In the genomic region with DNA sequence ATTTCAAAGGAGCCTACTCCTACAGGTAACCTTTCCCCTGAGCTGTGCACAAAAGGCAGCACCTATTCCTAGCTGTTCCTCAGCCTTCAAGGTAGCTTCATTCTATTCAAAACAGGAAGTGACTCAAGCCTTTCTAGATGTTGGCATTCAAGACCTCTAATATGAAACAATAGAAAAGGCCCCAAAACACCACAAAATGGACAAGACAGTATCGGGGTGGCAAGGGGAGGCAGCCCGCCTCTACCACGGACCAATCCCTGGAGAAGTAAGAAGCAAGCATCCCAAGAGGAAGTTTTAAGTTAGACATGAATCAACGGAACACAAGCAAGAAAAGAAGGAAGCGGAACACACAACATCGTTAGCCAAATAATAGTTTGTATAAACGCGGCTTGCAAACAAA, we compare ENCODE assay signal across 8 mouse cellular contexts. TPM values are rescaled to one million over a fixed set of nuclear protein-coding genes. Genes with fewer than 3 reads are reported as not detected.
DNase-seq lines count a peak whose midpoint lies in the region; ATAC-seq and TF ChIP-seq lines count a peak whose summit lies in the region.

No protein-coding gene starts in this region.

- H3K9ac ChIP-seq in embryonic facial prominence, embryonic 14.5 days (ENCODE audit: low read depth, low read length) = 0 out of 2 replicates have a peak overlapping the region, but pooled peaks have one; percentile 95
- no peak overlapping the region for H3K9ac ChIP-seq in intestine, embryonic 15.5 days
- H3K9ac ChIP-seq in neural tube, embryonic 13.5 days = peak overlapping the region; percentile 98; the same call in 1 of the 2 replicates

- no peak for TF ChIP-seq CTCF in layer of hippocampus, adult 2 months (conservative IDR thresholded peaks at IDR 0.05)

- WGBS in embryonic facial prominence, embryonic 14.5 days = 77% methylated on average over 8 of the region's 8 CpGs
- 70% methylated on average over 8 of the region's 8 CpGs for WGBS in intestine, embryonic 15.5 days
- 74% methylated on average over 8 of the region's 8 CpGs for WGBS in neural tube, embryonic 13.5 days

- H3K4me1 ChIP-seq in embryonic facial prominence, embryonic 14.5 days (ENCODE audit: control insufficient read depth, insufficient read depth, low read length) = peaks cover 10% of the 10 kb centered on the region
- peaks cover 6% of the 10 kb centered on the region; the same call in 1 of the 2 replicates for H3K4me1 ChIP-seq in intestine, embryonic 15.5 days (replicated peaks)
- peaks cover 44% of the 10 kb centered on the region for H3K4me1 ChIP-seq in neural tube, embryonic 13.5 days (replicated peaks)

- H3K27ac ChIP-seq in layer of hippocampus, adult 2 months = peak overlapping the region; percentile 61
- no peak overlapping the region for H3K27ac ChIP-seq in embryonic facial prominence, embryonic 14.5 days (replicated peaks; ENCODE audit: low read depth, low read length)
- no peak overlapping the region for H3K27ac ChIP-seq in intestine, embryonic 15.5 days
- H3K27ac ChIP-seq in neural tube, embryonic 13.5 days (replicated peaks) = 0 out of 2 replicates have a peak overlapping the region, but pooled peaks have one; percentile 18

- H3K4me3 ChIP-seq in layer of hippocampus, adult 2 months = peak overlapping the region; percentile 95
- peak overlapping the region; percentile 97 for H3K4me3 ChIP-seq in embryonic facial prominence, embryonic 14.5 days (ENCODE audit: low read depth, low read length)
- peak overlapping the region; percentile 99; the same call in 1 of the 2 replicates for H3K4me3 ChIP-seq in intestine, embryonic 15.5 days (replicated peaks)
- peak overlapping the region; percentile 99 for H3K4me3 ChIP-seq in neural tube, embryonic 13.5 days

- no peaks in the 10 kb centered on the region for H3K36me3 ChIP-seq in embryonic facial prominence, embryonic 14.5 days (ENCODE audit: control insufficient read depth, insufficient read depth, low read length)
- H3K36me3 ChIP-seq in intestine, embryonic 15.5 days = no peaks in the 10 kb centered on the region
- no peaks in the 10 kb centered on the region for H3K36me3 ChIP-seq in neural tube, embryonic 13.5 days

- H3K4me2 ChIP-seq in embryonic facial prominence, embryonic 14.5 days (ENCODE audit: low read depth, low read length) = peak overlapping the region; percentile 89
- peak overlapping the region; percentile 84 for H3K4me2 ChIP-seq in intestine, embryonic 15.5 days (replicated peaks)
- H3K4me2 ChIP-seq in neural tube, embryonic 13.5 days = peak overlapping the region; percentile 86

- no peaks in the 10 kb centered on the region for H3K27me3 ChIP-seq in embryonic facial prominence, embryonic 14.5 days (replicated peaks; ENCODE audit: control insufficient read depth, insufficient read depth, low read length)
- H3K27me3 ChIP-seq in intestine, embryonic 15.5 days (replicated peaks) = no peaks in the 10 kb centered on the region
- H3K27me3 ChIP-seq in neural tube, embryonic 13.5 days = no peaks in the 10 kb centered on the region

- no peaks in the 10 kb centered on the region for H3K9me3 ChIP-seq in embryonic facial prominence, embryonic 14.5 days (ENCODE audit: control insufficient read depth, low read length)
- H3K9me3 ChIP-seq in intestine, embryonic 15.5 days = no peaks in the 10 kb centered on the region
- no peaks in the 10 kb centered on the region for H3K9me3 ChIP-seq in neural tube, embryonic 13.5 days

- no peak for ATAC-seq in embryonic facial prominence, embryonic 14.5 days (ENCODE audit: low read depth)
- ATAC-seq in intestine, embryonic 15.5 days = no peak
- ATAC-seq in neural tube, embryonic 13.5 days (ENCODE audit: low read depth) = no peak

- DNase-seq in layer of hippocampus, adult 2 months (ENCODE audit: low spot score in 2 of 2) = no peak
- DNase-seq in layer of hippocampus, adult 9-11 months = no peak
- DNase-seq in embryonic facial prominence, embryonic 14.5 days (ENCODE audit: low spot score) = no peak
- no peak for DNase-seq in left cerebral cortex, adult 11 months (ENCODE audit: low spot score)
- no peak for DNase-seq in gastrocnemius, postnatal 25 days
- no peak for DNase-seq in kidney, postnatal 4 days

RNA-seq across cellular contexts. Expression of a gene that starts 2.7 kb away (rescaled TPM):
- 10 to 100 TPM; 39.6 to 48.8 TPM for total RNA-seq in layer of hippocampus, adult 2 months (2021)
- polyA plus RNA-seq in embryonic facial prominence, embryonic 14.5 days (2014; fragmentation: Nextera tagmentation; extraction: Ambion mirVana) = 61.4 and 65.4 TPM in 2 replicates
- 55.1 and 55.3 TPM in 2 replicates for polyA plus RNA-seq in intestine, embryonic 15.5 days (2015; fragmentation: Nextera tagmentation; extraction: Ambion mirVana)
- 50.3 and 52.0 TPM in 2 replicates for polyA plus RNA-seq in neural tube, embryonic 13.5 days (2015; fragmentation: Nextera tagmentation; extraction: Ambion mirVana)
- total RNA-seq in gastrocnemius, postnatal 25 days (2021) = 10 to 100 TPM; 21.7 to 22.1 TPM

RNA-seq across cellular contexts. Expression of a gene that starts 3.5 kb away (rescaled TPM):
- 10 to 100 TPM; 45.7 to 47.5 TPM for total RNA-seq in layer of hippocampus, adult 2 months (2021)
- 40.1 and 42.0 TPM in 2 replicates for polyA plus RNA-seq in embryonic facial prominence, embryonic 14.5 days (2014; fragmentation: Nextera tagmentation; extraction: Ambion mirVana)
- 30.7 and 31.7 TPM in 2 replicates for polyA plus RNA-seq in intestine, embryonic 15.5 days (2015; fragmentation: Nextera tagmentation; extraction: Ambion mirVana)
- polyA plus RNA-seq in neural tube, embryonic 13.5 days (2015; fragmentation: Nextera tagmentation; extraction: Ambion mirVana) = 47.5 and 52.1 TPM in 2 replicates
- total RNA-seq in gastrocnemius, postnatal 25 days (2021) = 10 to 100 TPM; 16.1 to 21.7 TPM

RNA-seq across cellular contexts. Expression of a gene that starts 51.5 kb away (rescaled TPM):
- total RNA-seq in layer of hippocampus, adult 2 months (2021) = 100 to 1,000 TPM; 136 to 154 TPM
- polyA plus RNA-seq in embryonic facial prominence, embryonic 14.5 days (2014; fragmentation: Nextera tagmentation; extraction: Ambion mirVana) = 97.9 and 99.8 TPM in 2 replicates
- 69.4 and 70.6 TPM in 2 replicates for polyA plus RNA-seq in intestine, embryonic 15.5 days (2015; fragmentation: Nextera tagmentation; extraction: Ambion mirVana)
- 243 and 266 TPM in 2 replicates for polyA plus RNA-seq in neural tube, embryonic 13.5 days (2015; fragmentation: Nextera tagmentation; extraction: Ambion mirVana)
- 1 to 10 TPM; 5.6 to 7.0 TPM for total RNA-seq in gastrocnemius, postnatal 25 days (2021)

Comparison
In these comparisons a context has a peak if more than half of its experiments do, and no peak if none do; other contexts are left out.
1. H3K27ac ChIP-seq: peak in layer of hippocampus, adult 2 months (single experiment) and neural tube, embryonic 13.5 days (single experiment); none in embryonic facial prominence, embryonic 14.5 days (single experiment) and intestine, embryonic 15.5 days (single experiment).
2. Peak in every context shown above with its lines, with median percentiles within 50 percentile points of each other: H3K4me3 ChIP-seq and H3K4me2 ChIP-seq.